11 mouse cellular contexts compared by ENCODE assay signal in the genomic region with DNA sequence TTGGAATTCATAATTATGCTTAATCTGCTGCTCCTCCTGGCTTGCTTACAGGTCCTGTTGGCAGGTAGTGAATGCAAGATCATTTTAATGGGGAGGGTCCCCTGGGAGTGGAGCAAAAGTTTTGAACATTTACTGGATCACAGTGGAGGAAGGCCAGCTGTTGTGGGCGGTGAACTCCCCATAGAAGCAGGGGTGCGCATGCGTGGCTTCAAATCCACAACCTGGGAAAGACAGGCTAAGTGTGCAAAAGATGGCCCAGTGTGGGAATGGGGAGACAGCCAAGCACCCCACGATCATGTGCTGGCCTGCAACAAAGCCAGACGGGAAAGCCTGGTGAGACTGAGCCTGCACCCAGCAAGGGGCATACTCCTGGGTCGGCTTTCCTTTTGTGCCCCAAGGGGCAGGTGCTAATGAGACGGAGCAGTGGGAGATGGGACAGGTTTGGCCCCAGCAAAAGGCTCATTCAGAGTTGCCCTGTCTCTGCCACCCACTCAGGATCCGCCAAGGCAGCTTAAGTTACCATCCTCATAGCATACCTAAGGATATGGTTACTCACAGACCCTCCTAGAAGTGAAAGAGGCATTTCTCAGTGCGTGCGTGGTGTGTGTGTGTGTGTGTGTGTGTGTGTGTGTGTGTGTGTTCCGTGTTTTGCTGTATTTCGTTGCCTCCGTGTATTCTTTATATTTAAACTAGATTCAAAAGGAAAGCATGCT.
DNase-seq lines count a peak whose midpoint lies in the region; ATAC-seq lines count a peak whose summit lies in the region.
"Had no signal": no experiment of that assay in that cellular context is flagged by ENCODE, and none has a peak within 500 bp of the region (broad histone marks: within the 10 kb centered on the region; RNA-seq: fewer than 3 reads in every experiment).

No protein-coding gene starts in this region.

- no peak overlapping the region for H3K9ac ChIP-seq in kidney, embryonic 16.5 days (replicated peaks; ENCODE audit: low read length)
- H3K9ac ChIP-seq in kidney, embryonic 14.5 days (ENCODE audit: low read depth, low read length): no peak overlapping the region
- no peak overlapping the region for H3K9ac ChIP-seq in embryonic facial prominence, embryonic 11.5 days (replicated peaks; ENCODE audit: low read length)
- H3K9ac ChIP-seq: heart, embryonic 15.5 days had no signal

- DNase-seq in cerebellum, adult 11 months: peak; percentile 24
- peak; percentile 42 for DNase-seq in embryonic facial prominence, embryonic 11.5 days (ENCODE audit: low spot score)
- peak; percentile 61 for DNase-seq in heart, adult 8-10 months (ENCODE audit: low spot score)
- DNase-seq in layer of hippocampus, postnatal 25 days (ENCODE audit: extremely low spot score in 1 of 2, low spot score in 1 of 2): no peak
- DNase-seq in MN1 (ENCODE audit: low spot score): no peak

- no peak overlapping the region for H3K4me2 ChIP-seq in kidney, embryonic 16.5 days (replicated peaks; ENCODE audit: low read depth, low read length)
- no peak overlapping the region for H3K4me2 ChIP-seq in kidney, embryonic 14.5 days (replicated peaks; ENCODE audit: low read depth, low read length)
- H3K4me2 ChIP-seq in embryonic facial prominence, embryonic 11.5 days (ENCODE audit: low read depth, low read length): no peak overlapping the region
- H3K4me2 ChIP-seq: heart, embryonic 15.5 days; liver, embryonic 11.5 days had no signal

- H3K4me1 ChIP-seq in kidney, embryonic 16.5 days (ENCODE audit: insufficient read depth, low read length): peaks cover 4% of the 10 kb centered on the region
- H3K4me1 ChIP-seq in kidney, embryonic 14.5 days (ENCODE audit: control insufficient read depth, insufficient read depth, low read length): 0 out of 2 replicates have a peak, but pooled peaks cover 3% of the 10 kb centered on the region
- H3K4me1 ChIP-seq in embryonic facial prominence, embryonic 11.5 days (ENCODE audit: control insufficient read depth, insufficient read depth, low read length): no peaks in the 10 kb centered on the region
- H3K4me1 ChIP-seq: heart, embryonic 15.5 days had no signal

- ATAC-seq in kidney, embryonic 16.5 days (ENCODE audit: low FRiP score, low TSS enrichment): peak; percentile 54; the same call in 1 of the 2 replicates
- no peak for ATAC-seq in kidney, embryonic 14.5 days (ENCODE audit: low FRiP score, low TSS enrichment)
- ATAC-seq in embryonic facial prominence, embryonic 11.5 days (replicated peaks; ENCODE audit: insufficient number of reproducible peaks, low FRiP score, low TSS enrichment, low read depth): peak; percentile 75
- ATAC-seq in megakaryocyte progenitor cell, adult 5-6 weeks (replicated peaks; ENCODE audit: poor library complexity): no peak

- H3K36me3 ChIP-seq in kidney, embryonic 16.5 days (ENCODE audit: insufficient read depth, low read length): no peaks in the 10 kb centered on the region
- H3K36me3 ChIP-seq in kidney, embryonic 14.5 days (ENCODE audit: control insufficient read depth, insufficient read depth, low read length): no peaks in the 10 kb centered on the region
- H3K36me3 ChIP-seq in embryonic facial prominence, embryonic 11.5 days (replicated peaks; ENCODE audit: control insufficient read depth, insufficient read depth, low read depth, low read length): no peaks in the 10 kb centered on the region
- H3K36me3 ChIP-seq: heart, embryonic 15.5 days had no signal

- H3K27ac ChIP-seq in kidney, embryonic 16.5 days (ENCODE audit: low read length): no peak overlapping the region
- H3K27ac ChIP-seq in kidney, embryonic 14.5 days (ENCODE audit: low read depth, low read length): no peak overlapping the region
- H3K27ac ChIP-seq in embryonic facial prominence, embryonic 11.5 days (replicated peaks; ENCODE audit: low read depth, low read length): no peak overlapping the region
- H3K27ac ChIP-seq: heart, embryonic 15.5 days had no signal

- WGBS in kidney, embryonic 16.5 days: 48% methylated on average over 13 of the region's 13 CpGs
- 46% methylated on average over 13 of the region's 13 CpGs for WGBS in kidney, embryonic 14.5 days
- WGBS in embryonic facial prominence, embryonic 11.5 days: 34% methylated on average over 13 of the region's 13 CpGs

- H3K4me3 ChIP-seq in kidney, embryonic 16.5 days (ENCODE audit: low read length): no peak overlapping the region
- no peak overlapping the region for H3K4me3 ChIP-seq in kidney, embryonic 14.5 days (ENCODE audit: low read length)
- H3K4me3 ChIP-seq in embryonic facial prominence, embryonic 11.5 days (ENCODE audit: low read depth, low read length): no peak overlapping the region
- H3K4me3 ChIP-seq: heart, embryonic 15.5 days; myocyte had no signal

- H3K9me3 ChIP-seq in kidney, embryonic 16.5 days (ENCODE audit: low read length): no peaks in the 10 kb centered on the region
- H3K9me3 ChIP-seq in kidney, embryonic 14.5 days (ENCODE audit: control insufficient read depth, low read length): no peaks in the 10 kb centered on the region
- H3K9me3 ChIP-seq in embryonic facial prominence, embryonic 11.5 days (replicated peaks; ENCODE audit: control insufficient read depth, low read length): no peaks in the 10 kb centered on the region
- H3K9me3 ChIP-seq: heart, embryonic 15.5 days had no signal

- H3K27me3 ChIP-seq in kidney, embryonic 16.5 days (ENCODE audit: insufficient read depth, low read length): no peaks in the 10 kb centered on the region
- no peaks in the 10 kb centered on the region for H3K27me3 ChIP-seq in kidney, embryonic 14.5 days (ENCODE audit: control insufficient read depth, insufficient read depth, low read length)
- no peaks in the 10 kb centered on the region for H3K27me3 ChIP-seq in embryonic facial prominence, embryonic 11.5 days (ENCODE audit: control insufficient read depth, insufficient read depth, low read length)
- H3K27me3 ChIP-seq: heart, embryonic 15.5 days had no signal

Comparison
In these comparisons a context has a peak if more than half of its experiments do, and no peak if none do; other contexts are left out.
1. ATAC-seq: peak in kidney, embryonic 16.5 days (single experiment) and embryonic facial prominence, embryonic 11.5 days (single experiment); none in kidney, embryonic 14.5 days (single experiment) and megakaryocyte progenitor cell, adult 5-6 weeks (single experiment).
2. DNase-seq: peak in cerebellum, adult 11 months (single experiment), embryonic facial prominence, embryonic 11.5 days (single experiment) and heart, adult 8-10 months (single experiment); none in layer of hippocampus, postnatal 25 days (0 of 2) and MN1 (single experiment).